Mouse (Mus musculus) CH12.LX (cell line): ENCODE data around the gene Batf. TPM values are rescaled to one million over a fixed set of nuclear protein-coding genes. Genes with fewer than 3 reads are reported as not detected.

Experiments
- DNase-seq: peaks from one replicate; pipeline ENCODE4 v3.0.0-alpha.2; 2013; ENCODE audit errors: extremely low read depth
- H3K27ac ChIP-seq: 2 replicates; pipeline ENCODE4 v1.5.1; 2012; ENCODE audit warnings: low read depth, mild to moderate bottlenecking, control low read depth, moderate library complexity; ENCODE audit not compliant: insufficient read depth
- H3K27me3 ChIP-seq: replicated peaks from 2 replicates; pipeline ENCODE3; 2012; ENCODE audit warnings: inconsistent platforms
- H3K36me3 ChIP-seq, 2 experiments: replicated peaks in 1 of 2; 2 replicates each; pipeline versions ENCODE3 to v1.6.1; 2012; ENCODE audit warnings: inconsistent platforms in 1 of 2, low read length in 1 of 2, mild to moderate bottlenecking in 1 of 2, mixed read lengths in 1 of 2, moderate library complexity in 1 of 2; ENCODE audit not compliant: control insufficient read depth in 1 of 2, insufficient read depth in 1 of 2
- H3K4me1 ChIP-seq, 2 experiments: 2 replicates each; pipeline ENCODE4 v1.6.1; 2012; ENCODE audit warnings: inconsistent platforms in 1 of 2, moderate library complexity in 1 of 2; ENCODE audit not compliant: insufficient read depth in 2 of 2, control insufficient read depth in 1 of 2
- H3K4me2 ChIP-seq: 2 replicates; pipeline ENCODE4 v1.6.1; 2012; ENCODE audit warnings: low read depth, mild to moderate bottlenecking, control low read depth; ENCODE audit not compliant: poor library complexity, insufficient read depth, severe bottlenecking
- H3K4me3 ChIP-seq, 3 experiments: fragments of 150-350 bp in 1 of 3; sonication (generic) in 1 of 3; replicated peaks in 1 of 3; 2 replicates each; pipeline versions ENCODE3 to v1.5.1; 2011 to 2012; ENCODE audit warnings: low read depth in 2 of 3, low read length in 2 of 3, mild to moderate bottlenecking in 2 of 3, moderate library complexity in 2 of 3, control low read depth in 1 of 3, improper control_type of control experiment in 1 of 3, inconsistent platforms in 1 of 3, mixed read lengths in 1 of 3; ENCODE audit not compliant: poor library complexity in 1 of 3
- H3K79me2 ChIP-seq: replicated peaks from 2 replicates; pipeline ENCODE4 v1.6.1; 2012; ENCODE audit warnings: mild to moderate bottlenecking, moderate library complexity; ENCODE audit not compliant: control insufficient read depth, poor library complexity, insufficient read depth, severe bottlenecking; ENCODE audit errors: extremely low read depth
- H3K9ac ChIP-seq: 2 replicates; pipeline ENCODE4 v1.6.1; 2012; ENCODE audit warnings: low read depth, mild to moderate bottlenecking, control low read depth, moderate library complexity; ENCODE audit not compliant: insufficient read depth
- H3K9me3 ChIP-seq: replicated peaks from 2 replicates; pipeline ENCODE3; 2012; ENCODE audit warnings: low read length, inconsistent platforms, mixed read lengths
- CHD1 ChIP-seq: IDR thresholded peaks from 2 replicates; pipeline ENCODE4 v1.6.1; 2012; ENCODE audit warnings: low read depth, low read length, improper control_type of control experiment, inconsistent platforms
- CHD2 ChIP-seq: IDR thresholded peaks from 2 replicates; pipeline ENCODE4 v1.6.1; 2011; ENCODE audit warnings: low read length, improper control_type of control experiment
- CTCF ChIP-seq, 2 experiments: IDR thresholded peaks in 1 of 2; conservative IDR thresholded peaks in 1 of 2; 2 replicates each; pipeline ENCODE4 v1.5.1; 2011 to 2012; ENCODE audit warnings: low read depth in 2 of 2, low read length in 2 of 2, improper control_type of control experiment in 1 of 2, inconsistent platforms in 1 of 2, mild to moderate bottlenecking in 1 of 2, moderate library complexity in 1 of 2
- ETS1 ChIP-seq: conservative IDR thresholded peaks from 2 replicates; pipeline ENCODE4 v1.6.1; 2012; ENCODE audit warnings: low read depth, mild to moderate bottlenecking, inconsistent platforms, low read length, improper control_type of control experiment, moderate library complexity
- HCFC1 ChIP-seq: IDR thresholded peaks from 2 replicates; pipeline ENCODE4 v1.6.1; 2012; ENCODE audit warnings: low read depth, mild to moderate bottlenecking, inconsistent platforms, low read length, improper control_type of control experiment
- JUN ChIP-seq: IDR thresholded peaks from 2 replicates; pipeline ENCODE4 v1.6.1; 2011; ENCODE audit warnings: low read depth, mild to moderate bottlenecking, low read length, improper control_type of control experiment, moderate library complexity; ENCODE audit not compliant: insufficient read depth
- MAX ChIP-seq: IDR thresholded peaks from 2 replicates; pipeline ENCODE4 v1.6.1; 2011; ENCODE audit warnings: low read length, improper control_type of control experiment
- MAZ ChIP-seq: IDR thresholded peaks from 2 replicates; pipeline ENCODE4 v1.6.1; 2012; ENCODE audit warnings: low read depth, mild to moderate bottlenecking, inconsistent platforms, low read length, improper control_type of control experiment, moderate library complexity
- MXI1 ChIP-seq: IDR thresholded peaks from 2 replicates; pipeline ENCODE4 v1.6.1; 2011; ENCODE audit warnings: mild to moderate bottlenecking, low read depth, low read length, improper control_type of control experiment
- NRF1 ChIP-seq: IDR thresholded peaks from 2 replicates; pipeline ENCODE4 v1.6.1; 2014; ENCODE audit warnings: low read depth, mild to moderate bottlenecking, inconsistent platforms, low read length, improper control_type of control experiment, moderate library complexity
- PAX5 ChIP-seq: IDR thresholded peaks from 2 replicates; pipeline ENCODE4 v1.6.1; 2012; ENCODE audit warnings: low read length, inconsistent platforms, mixed read lengths
- TBP ChIP-seq: conservative IDR thresholded peaks from 2 replicates; pipeline ENCODE4 v1.6.1; 2011; ENCODE audit warnings: low read depth, low read length, improper control_type of control experiment
- USF1 ChIP-seq: IDR thresholded peaks from 2 replicates; pipeline ENCODE4 v1.6.1; 2014; ENCODE audit warnings: low read depth, mild to moderate bottlenecking, inconsistent platforms, low read length, improper control_type of control experiment
- ZC3H11A ChIP-seq: IDR thresholded peaks from 2 replicates; pipeline ENCODE4 v1.6.1; 2012; ENCODE audit warnings: low read depth, mild to moderate bottlenecking, inconsistent platforms, low read length, improper control_type of control experiment
- ZMIZ1 ChIP-seq: IDR thresholded peaks from 2 replicates; pipeline ENCODE4 v1.6.1; 2012; ENCODE audit warnings: low read depth, mild to moderate bottlenecking, inconsistent platforms, low read length, improper control_type of control experiment
- ZNF384 ChIP-seq: IDR thresholded peaks from 2 replicates; pipeline ENCODE4 v1.6.1; 2012; ENCODE audit warnings: low read depth, low read length, improper control_type of control experiment, inconsistent platforms
- dilution Hi-C: fragments of 300-500 bp; cut with MboI; formaldehyde crosslinking; loops from 2 replicates; pipeline ENCODE4 v1.14.3; 2020; ENCODE audit warnings: low sequenced_read_pairs; ENCODE audit not compliant: extremely low pct_unique_long_range_greater_than_20kb, extremely low pct_ligation_motif_present
- in situ Hi-C: fragments of 300-500 bp; cut with MboI; formaldehyde crosslinking; loops from 3 replicates; pipeline ENCODE4 v1.14.3; 2019; ENCODE audit warnings: low sequenced_read_pairs, low pct_ligation_motif_present, low pct_unique_long_range_greater_than_20kb, mixed read lengths
- polyA plus RNA-seq: library from polyadenylated mRNA; unstranded; fragments of >175 nt; gene quantifications from 2 replicates; pipeline ENCODE4 v1.2.1, GENCODE M21; 2012; ENCODE audit warnings: low read depth; ENCODE audit not compliant: insufficient read length
- total RNA-seq, 2 experiments: library from RNA; depleted of rRNA; stranded (reverse); fragments of 300-350 nt in 1 of 2; fragments of >200 nt in 1 of 2; gene quantifications; 2 replicates each; pipeline ENCODE4 v1.2.3; 2012 to 2014

Batf gene
- total and polyA plus RNA-seq, 3 experiments = 89.2 to 137 (median 128) TPM

- no peak for TF ChIP-seq MAZ
- no peak for TF ChIP-seq ZC3H11A
- no peak for TF ChIP-seq ZMIZ1
- no peak for TF ChIP-seq CHD2
- TF ChIP-seq ETS1 = no peak
- no peak for TF ChIP-seq MXI1
Observed at GRCm38 (mm10) chr12:85745827-85746695, 59.6 kb downstream of the Batf start, which contains the start of gene Flvcr2 (continued).

- TF ChIP-seq PAX5 = no peak
- no peak for TF ChIP-seq MAX
- TF ChIP-seq CTCF (conservative IDR thresholded peaks at IDR 0.05 in 1 of 2, IDR thresholded peaks at IDR 0.05 in 1 of 2; ENCODE audit: low read depth in 2 of 2, low read length in 2 of 2) = no peak
- no peak for TF ChIP-seq JUN
- no peak for TF ChIP-seq TBP
- TF ChIP-seq USF1 = no peak
- TF ChIP-seq HCFC1 = no peak
- TF ChIP-seq ZNF384 = no peak
- TF ChIP-seq NRF1 = no peak
- TF ChIP-seq CHD1 = no peak
- Histone ChIP-seq H3K9me3 (no peaks in the 10 kb centered on the region), H3K79me2 (no peaks in the 10 kb centered on the region), H3K27ac (no peak overlapping the region), H3K4me3 (peak overlapping the region in 1 of 3 experiments; percentile 35), H3K36me3 (no peaks in the 10 kb centered on the region), H3K9ac (no peak overlapping the region), H3K27me3 (no peaks in the 10 kb centered on the region), H3K4me1 (0 out of 4 replicates have a peak, but pooled peaks cover 0 to 3% of the 10 kb centered on the region in 2 experiments), H3K4me2 (peak overlapping the region; percentile 99)
- in situ Hi-C loops (no loop called here), dilution Hi-C loops (no loop called here)
- DNase-seq = no peak
Observed at GRCm38 (mm10) chr12:85746696-85747219, 60.3 kb downstream of the Batf start.

GRCm38 (mm10) chr12:85747343-85747742, 60.9 kb downstream of the Batf start:
- Histone ChIP-seq H3K4me1 (0 out of 4 replicates have a peak, but pooled peaks cover 0 to 3% of the 10 kb centered on the region in 2 experiments), H3K27ac (no peak overlapping the region), H3K36me3 (no peaks in the 10 kb centered on the region), H3K9me3 (no peaks in the 10 kb centered on the region), H3K4me2 (no peak overlapping the region), H3K79me2 (no peaks in the 10 kb centered on the region), H3K4me3 (no peak overlapping the region), H3K9ac (no peak overlapping the region), H3K27me3 (no peaks in the 10 kb centered on the region)
- no peak for TF ChIP-seq MAZ
- dilution Hi-C loops = no loop called here
- no peak for DNase-seq
- in situ Hi-C loops = no loop called here
